Mouse (Mus musculus): ENCODE measurements around the gene Bcl9l. TPM values are rescaled to one million over a fixed set of nuclear protein-coding genes. Genes with fewer than 3 reads are reported as not detected.

Gene Bcl9l
- polyA plus RNA-seq, 1 experiment from 2014 or later, result 12.1 TPM

DNA sequence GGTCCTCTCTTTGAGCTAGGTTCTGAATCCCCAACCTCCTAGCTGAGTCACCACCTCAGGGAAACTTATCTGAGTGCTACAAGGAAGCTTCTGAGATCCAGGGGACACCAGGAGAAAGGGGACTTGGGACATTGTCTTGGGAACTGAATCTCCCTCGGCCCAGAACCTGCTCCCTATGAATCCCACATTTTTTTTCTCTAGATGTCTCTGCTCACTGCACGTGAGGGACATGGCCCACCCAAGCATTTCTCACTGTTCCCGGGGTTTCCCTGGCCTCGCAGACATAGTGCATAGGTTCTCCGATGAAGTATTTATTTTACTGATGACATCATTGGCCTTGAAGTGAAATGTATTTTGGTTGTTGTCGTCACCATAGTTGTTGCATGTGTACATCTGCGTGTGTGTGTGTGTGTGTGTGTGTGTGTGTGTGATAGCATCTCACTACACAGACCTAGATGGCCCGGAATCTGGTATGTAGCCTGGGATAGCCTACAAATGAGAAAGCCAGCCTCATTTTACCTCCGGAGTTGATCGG lies 13.3 kb downstream of the Bcl9l start:
- WGBS, result 91% methylated on average over 10 of the region's 10 CpGs
- Histone ChIP-seq H3K27ac (peak overlapping the region; percentile 83; the same call in 1 of the 2 replicates), H3K9me3 (replicated peaks) (no peaks in the 10 kb centered on the region), H3K27me3 (ENCODE audit: low read depth, poor library complexity, severe bottlenecking) (no peaks in the 10 kb centered on the region), H3K4me3 (no peak overlapping the region), H3K36me3 (peaks cover 22% of the 10 kb centered on the region), H3K4me1 (peaks cover 97% of the 10 kb centered on the region)
- DNase-seq (ENCODE audit: low spot score), result no peak

DNA sequence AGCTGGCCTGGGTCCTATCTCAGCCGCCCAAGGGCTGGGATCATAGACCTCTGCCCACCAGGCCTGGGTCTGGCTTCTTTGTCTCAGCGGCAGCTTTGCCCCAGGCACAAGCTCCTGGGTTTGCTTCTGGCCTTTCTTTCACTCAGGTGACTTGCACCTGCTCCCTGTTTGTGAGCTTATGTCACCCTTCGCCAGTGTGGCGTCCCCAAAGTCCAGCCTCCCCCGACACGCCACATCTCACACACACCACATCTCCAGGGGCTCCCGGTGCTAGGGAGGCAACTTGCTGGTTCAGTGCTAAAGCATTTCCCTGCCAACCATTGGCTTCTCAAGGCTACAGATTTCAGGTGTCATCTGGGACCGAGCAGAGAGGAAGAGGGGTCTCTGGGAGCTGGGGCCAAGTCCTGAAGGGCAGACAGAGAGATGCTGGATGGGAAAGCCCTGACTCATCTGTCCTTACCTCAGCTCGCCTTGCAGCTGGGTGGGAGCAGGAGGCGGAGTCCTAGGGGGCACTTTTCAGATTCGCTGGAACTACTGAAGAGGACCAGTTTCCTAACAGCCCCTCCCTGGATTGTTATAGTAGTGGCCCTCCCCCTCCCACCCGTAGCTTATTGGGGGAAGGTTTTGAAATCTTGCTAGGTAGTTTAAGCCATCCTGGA lies 14.3 kb downstream of the Bcl9l start:
- H3K9me3 ChIP-seq (replicated peaks), result no peaks in the 10 kb centered on the region
- WGBS, result 47% methylated on average over 12 of the region's 12 CpGs
- no peak for DNase-seq (ENCODE audit: low spot score)
- H3K4me3 ChIP-seq, result no peak overlapping the region
- peaks cover 24% of the 10 kb centered on the region for H3K36me3 ChIP-seq
- no peaks in the 10 kb centered on the region for H3K27me3 ChIP-seq (ENCODE audit: low read depth, poor library complexity, severe bottlenecking)
- H3K27ac ChIP-seq, result peak overlapping the region; percentile 92
- peaks cover 97% of the 10 kb centered on the region for H3K4me1 ChIP-seq

DNA sequence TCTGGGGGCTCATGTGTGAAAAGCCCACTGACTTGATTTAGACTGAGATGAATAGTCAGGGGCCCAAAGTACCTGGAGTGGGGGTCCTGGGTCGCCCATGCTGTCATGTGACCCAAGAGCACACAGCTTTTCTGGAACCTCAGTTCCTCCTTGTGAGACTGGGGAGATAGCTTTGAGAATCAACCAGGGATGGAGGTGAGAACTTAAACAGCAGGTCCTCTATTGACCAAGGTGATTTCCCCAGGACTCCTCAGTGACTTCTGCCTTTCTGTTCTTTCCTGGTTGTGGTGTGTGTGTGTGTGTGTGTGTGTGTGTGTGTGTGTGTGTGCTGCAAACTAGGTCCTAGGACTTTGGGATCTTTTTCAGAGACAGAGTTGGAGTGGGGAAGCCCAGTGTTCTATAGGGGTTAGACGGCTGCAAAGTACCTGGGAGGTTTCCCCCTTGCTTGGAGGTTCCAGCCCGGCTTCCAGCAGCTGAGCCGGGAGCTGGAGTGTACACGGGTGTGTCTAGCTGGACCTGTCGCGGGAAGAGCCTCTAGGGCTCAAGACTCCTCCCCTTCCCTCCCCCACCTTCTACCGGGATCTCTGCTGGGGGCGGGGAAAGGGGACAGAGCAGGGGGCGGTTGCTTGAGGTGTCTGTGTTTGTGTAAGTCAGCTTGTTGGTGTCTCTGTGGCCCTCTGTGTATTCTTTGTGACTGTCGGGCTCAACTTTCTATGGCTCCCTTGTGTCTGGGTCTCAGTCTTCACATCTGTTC lies 15.2 kb downstream of the Bcl9l start:
- H3K4me3 ChIP-seq, result peak overlapping the region; percentile 59
- WGBS, result 2% methylated on average over 11 of the region's 11 CpGs
- peaks cover 25% of the 10 kb centered on the region for H3K36me3 ChIP-seq
- H3K27ac ChIP-seq, result peak overlapping the region; percentile 92
- peak; percentile 69 for DNase-seq (ENCODE audit: low spot score)
- peaks cover 93% of the 10 kb centered on the region for H3K4me1 ChIP-seq
- H3K9me3 ChIP-seq (replicated peaks), result no peaks in the 10 kb centered on the region
- no peaks in the 10 kb centered on the region for H3K27me3 ChIP-seq (ENCODE audit: low read depth, poor library complexity, severe bottlenecking)

DNA sequence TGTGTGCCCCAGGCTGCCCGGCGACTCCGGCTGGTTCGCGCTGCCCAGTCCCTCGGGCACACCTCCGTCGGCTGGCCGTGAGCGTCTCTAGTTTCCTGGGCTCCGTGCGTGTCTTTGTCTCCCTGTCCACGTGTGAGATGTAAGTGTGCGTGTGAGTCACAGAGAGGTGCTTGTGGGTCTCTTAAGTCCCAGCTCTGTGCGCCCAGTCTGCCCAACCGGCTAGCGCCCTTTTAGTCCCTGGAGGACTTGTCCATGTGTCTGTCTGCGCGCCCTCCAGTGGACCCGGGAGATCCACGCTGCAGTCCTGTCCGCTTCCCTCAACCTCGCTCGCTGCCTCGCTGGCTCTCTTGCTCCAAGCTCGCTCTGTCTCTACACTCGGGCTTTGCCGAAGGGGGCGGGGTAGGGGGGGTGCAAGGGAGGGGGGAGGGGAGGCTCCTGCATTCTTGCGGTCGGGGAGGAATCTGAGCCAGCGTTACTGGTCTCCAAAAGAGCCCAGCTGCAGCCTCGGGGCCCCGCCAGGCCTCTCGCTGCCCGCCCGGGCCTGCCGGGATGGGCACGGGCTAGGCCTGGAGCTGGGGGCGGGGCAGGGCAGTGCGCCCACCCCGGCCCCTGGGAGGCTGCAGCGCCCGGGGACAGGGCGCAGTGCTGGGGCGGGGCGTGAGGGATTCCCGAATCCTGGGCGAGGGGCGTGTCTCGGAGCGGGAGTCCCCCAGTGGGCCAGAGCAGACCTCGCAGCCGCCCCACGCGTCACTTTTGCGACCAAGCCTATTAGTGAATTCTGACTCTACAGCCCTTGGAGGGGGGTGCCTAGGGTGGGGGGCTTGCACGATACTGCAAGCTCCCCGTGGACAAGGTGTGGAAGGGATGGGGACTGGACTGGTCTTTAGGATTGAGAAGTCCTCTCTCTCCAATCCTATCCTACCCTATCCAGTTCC lies 16.1 kb downstream of the Bcl9l start:
- no peaks in the 10 kb centered on the region for H3K9me3 ChIP-seq (replicated peaks)
- H3K4me1 ChIP-seq, result peaks cover 84% of the 10 kb centered on the region
- no peaks in the 10 kb centered on the region for H3K27me3 ChIP-seq (ENCODE audit: low read depth, poor library complexity, severe bottlenecking)
- peaks cover 34% of the 10 kb centered on the region for H3K36me3 ChIP-seq
- WGBS, result under 1% methylated on average over 59 of the region's 59 CpGs
- DNase-seq (ENCODE audit: low spot score), result peak; percentile 91
- peak overlapping the region; percentile 59 for H3K4me3 ChIP-seq
- H3K27ac ChIP-seq, result peak overlapping the region; percentile 92

DNA sequence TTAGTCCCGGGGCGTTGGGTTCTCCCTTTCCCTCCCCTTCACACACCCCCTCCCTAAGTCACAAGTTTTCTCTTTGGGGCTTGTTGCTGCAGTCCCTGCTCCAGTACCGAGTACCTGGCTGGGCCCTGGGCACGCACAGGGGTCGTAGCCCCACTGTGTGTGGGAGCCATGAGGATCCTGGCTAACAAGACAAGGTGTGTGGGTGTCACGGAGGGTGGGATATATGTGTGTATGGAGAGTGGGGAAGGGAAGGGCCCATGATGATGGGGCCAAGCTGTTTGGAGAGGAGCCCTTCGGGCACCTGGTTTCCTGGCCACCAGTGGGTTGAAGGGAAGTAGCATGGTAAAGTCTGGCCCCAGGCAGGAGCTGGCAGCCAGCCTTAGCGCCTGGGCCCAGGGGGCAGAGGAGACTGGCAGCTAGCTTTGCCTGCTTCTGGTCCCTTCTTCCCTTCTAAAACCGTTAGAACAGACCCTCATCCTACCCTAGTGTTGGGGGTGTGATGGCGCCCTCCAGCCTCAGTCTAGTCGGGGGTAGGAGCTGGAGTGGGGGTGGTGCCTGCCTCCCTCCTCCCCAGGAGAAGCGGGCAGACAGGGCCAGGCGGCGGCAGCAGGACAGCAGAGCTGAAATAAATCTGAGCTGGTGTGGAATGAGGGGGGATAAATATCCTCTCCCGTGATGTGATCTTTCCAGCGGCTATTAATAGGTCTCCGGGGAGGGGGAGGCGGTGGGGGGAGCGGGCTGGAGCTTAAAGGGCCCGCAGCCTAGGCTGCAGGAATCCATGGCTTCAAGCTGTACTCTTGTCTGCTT lies 16.9 kb downstream of the Bcl9l start:
- Histone ChIP-seq H3K36me3 (peaks cover 42% of the 10 kb centered on the region), H3K9me3 (replicated peaks) (no peaks in the 10 kb centered on the region), H3K27ac (peak overlapping the region; percentile 92), H3K4me1 (peaks cover 76% of the 10 kb centered on the region), H3K4me3 (peak overlapping the region; percentile 59), H3K27me3 (ENCODE audit: low read depth, poor library complexity, severe bottlenecking) (no peaks in the 10 kb centered on the region)
- 5% methylated on average over 20 of the region's 20 CpGs for WGBS
- peak; percentile 69 for DNase-seq (ENCODE audit: low spot score)

DNA sequence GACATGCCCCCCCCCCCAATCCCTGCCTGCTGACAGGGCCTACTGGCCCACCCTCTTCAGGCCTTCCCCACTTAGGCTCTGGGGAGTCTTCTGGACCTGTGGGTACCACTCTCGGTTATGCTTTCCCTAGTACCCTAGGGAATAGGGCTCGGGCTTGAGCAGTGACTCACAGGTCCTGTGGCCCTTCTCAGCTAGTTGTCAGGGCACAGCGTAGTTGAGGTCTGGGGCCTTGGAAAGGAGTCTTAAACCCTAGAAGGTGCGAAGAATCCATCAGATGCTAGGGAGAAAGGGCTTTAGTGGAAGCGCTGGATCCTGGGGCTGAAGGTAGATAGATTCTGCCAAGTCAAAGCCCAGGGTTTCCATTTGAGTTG lies 17.5 kb downstream of the Bcl9l start:
- Histone ChIP-seq H3K9me3 (replicated peaks) (no peaks in the 10 kb centered on the region), H3K36me3 (peaks cover 45% of the 10 kb centered on the region), H3K4me3 (peak overlapping the region; percentile 59), H3K27ac (peak overlapping the region; percentile 92), H3K4me1 (peaks cover 74% of the 10 kb centered on the region), H3K27me3 (ENCODE audit: low read depth, poor library complexity, severe bottlenecking) (no peaks in the 10 kb centered on the region)
- WGBS, result 28% methylated on average over 5 of the region's 5 CpGs
- no peak for DNase-seq (ENCODE audit: low spot score)

DNA sequence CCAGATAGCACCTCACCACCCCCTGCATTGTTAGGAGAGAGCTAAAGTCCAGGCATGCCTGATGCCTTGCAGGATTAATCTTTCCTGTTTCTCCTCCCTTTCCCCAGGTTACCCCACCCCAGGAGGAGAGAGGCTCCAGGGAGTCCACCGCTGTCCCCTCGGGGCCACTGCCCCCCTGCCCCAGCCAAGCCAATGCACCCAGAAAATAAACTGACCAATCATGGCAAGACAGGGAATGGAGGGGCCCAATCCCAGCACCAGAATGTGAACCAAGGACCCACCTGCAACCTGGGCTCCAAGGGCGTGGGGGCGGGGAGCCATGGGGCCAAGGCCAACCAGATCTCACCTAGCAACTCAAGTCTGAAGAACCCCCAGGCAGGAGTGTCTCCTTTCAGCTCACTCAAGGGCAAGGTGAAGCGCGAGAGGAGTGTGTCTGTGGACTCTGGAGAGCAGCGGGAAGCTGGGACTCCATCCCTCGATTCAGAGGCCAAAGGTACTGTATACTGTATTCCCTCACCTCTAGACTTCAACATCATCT lies 18.1 kb downstream of the Bcl9l start:
- H3K36me3 ChIP-seq, result peaks cover 50% of the 10 kb centered on the region
- H3K27ac ChIP-seq, result peak overlapping the region; percentile 92
- H3K4me1 ChIP-seq, result peaks cover 74% of the 10 kb centered on the region
- peak overlapping the region; percentile 59 for H3K4me3 ChIP-seq
- DNase-seq (ENCODE audit: low spot score), result no peak
- no peaks in the 10 kb centered on the region for H3K9me3 ChIP-seq (replicated peaks)
- no peaks in the 10 kb centered on the region for H3K27me3 ChIP-seq (ENCODE audit: low read depth, poor library complexity, severe bottlenecking)
- 35% methylated on average over 8 of the region's 8 CpGs for WGBS

DNA sequence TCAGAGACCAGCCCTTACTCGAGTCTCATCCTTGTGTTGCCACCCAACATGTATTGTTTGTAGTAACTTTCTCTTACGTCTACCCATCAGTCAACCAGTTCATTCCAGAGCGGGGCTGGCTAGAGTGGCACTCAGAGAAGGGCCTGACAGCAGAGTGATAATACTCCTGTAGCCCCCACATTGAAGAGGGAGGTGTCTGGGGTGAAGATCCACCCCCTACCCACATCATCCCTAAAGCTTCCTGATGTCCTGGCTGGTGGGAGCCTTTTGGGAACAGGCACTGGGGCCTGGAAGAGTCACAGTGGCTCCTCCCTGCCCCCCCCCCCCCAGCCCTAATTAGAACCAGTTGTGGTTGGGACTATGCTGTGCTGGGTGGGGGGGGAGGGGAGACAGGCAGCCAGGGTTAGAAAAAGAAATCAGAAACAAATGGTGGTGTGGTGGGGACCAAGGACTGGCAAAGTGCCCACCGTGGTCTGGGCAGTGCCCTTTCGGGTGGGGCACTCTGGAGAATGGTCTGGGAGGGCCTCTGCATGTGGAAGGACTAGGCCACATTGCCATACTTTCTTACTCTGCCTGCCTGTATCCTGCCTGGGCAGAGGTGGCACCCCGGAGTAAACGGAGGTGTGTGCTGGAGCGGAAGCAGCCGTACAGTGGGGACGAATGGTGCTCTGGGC lies 18.7 kb downstream of the Bcl9l start:
- DNase-seq (ENCODE audit: low spot score), result peak; percentile 74
- peak overlapping the region; percentile 92 for H3K27ac ChIP-seq
- peak overlapping the region; percentile 59 for H3K4me3 ChIP-seq
- WGBS, result 18% methylated on average over 10 of the region's 10 CpGs
- no peaks in the 10 kb centered on the region for H3K9me3 ChIP-seq (replicated peaks)
- peaks cover 75% of the 10 kb centered on the region for H3K4me1 ChIP-seq
- H3K27me3 ChIP-seq (ENCODE audit: low read depth, poor library complexity, severe bottlenecking), result no peaks in the 10 kb centered on the region
- H3K36me3 ChIP-seq, result peaks cover 55% of the 10 kb centered on the region

DNA sequence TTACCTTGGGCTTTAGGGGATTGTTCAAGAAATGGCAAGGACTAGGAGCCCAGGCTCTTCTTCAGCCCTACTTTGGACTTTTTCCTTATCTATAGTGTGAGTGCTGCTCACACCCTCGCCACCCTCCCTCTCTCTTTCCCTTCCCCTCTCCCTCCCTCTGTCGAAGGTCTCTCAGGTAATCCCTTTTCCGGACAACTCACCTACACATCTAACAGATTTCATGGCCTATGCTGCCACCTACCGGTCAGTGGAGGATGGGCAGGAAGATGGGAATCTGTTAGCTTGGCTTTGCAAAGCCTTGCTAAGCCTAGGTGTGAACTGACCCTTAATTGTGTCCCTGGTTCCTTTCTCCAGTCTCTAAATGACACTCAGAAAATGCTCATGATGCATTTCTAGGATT lies 19.4 kb downstream of the Bcl9l start:
- peak overlapping the region; percentile 59 for H3K4me3 ChIP-seq
- DNase-seq (ENCODE audit: low spot score), result peak; percentile 92
- peak overlapping the region; percentile 92 for H3K27ac ChIP-seq
- no peaks in the 10 kb centered on the region for H3K9me3 ChIP-seq (replicated peaks)
- WGBS, result 2% methylated on average over 4 of the region's 4 CpGs
- peaks cover 69% of the 10 kb centered on the region for H3K4me1 ChIP-seq
- no peaks in the 10 kb centered on the region for H3K27me3 ChIP-seq (ENCODE audit: low read depth, poor library complexity, severe bottlenecking)
- peaks cover 60% of the 10 kb centered on the region for H3K36me3 ChIP-seq

DNA sequence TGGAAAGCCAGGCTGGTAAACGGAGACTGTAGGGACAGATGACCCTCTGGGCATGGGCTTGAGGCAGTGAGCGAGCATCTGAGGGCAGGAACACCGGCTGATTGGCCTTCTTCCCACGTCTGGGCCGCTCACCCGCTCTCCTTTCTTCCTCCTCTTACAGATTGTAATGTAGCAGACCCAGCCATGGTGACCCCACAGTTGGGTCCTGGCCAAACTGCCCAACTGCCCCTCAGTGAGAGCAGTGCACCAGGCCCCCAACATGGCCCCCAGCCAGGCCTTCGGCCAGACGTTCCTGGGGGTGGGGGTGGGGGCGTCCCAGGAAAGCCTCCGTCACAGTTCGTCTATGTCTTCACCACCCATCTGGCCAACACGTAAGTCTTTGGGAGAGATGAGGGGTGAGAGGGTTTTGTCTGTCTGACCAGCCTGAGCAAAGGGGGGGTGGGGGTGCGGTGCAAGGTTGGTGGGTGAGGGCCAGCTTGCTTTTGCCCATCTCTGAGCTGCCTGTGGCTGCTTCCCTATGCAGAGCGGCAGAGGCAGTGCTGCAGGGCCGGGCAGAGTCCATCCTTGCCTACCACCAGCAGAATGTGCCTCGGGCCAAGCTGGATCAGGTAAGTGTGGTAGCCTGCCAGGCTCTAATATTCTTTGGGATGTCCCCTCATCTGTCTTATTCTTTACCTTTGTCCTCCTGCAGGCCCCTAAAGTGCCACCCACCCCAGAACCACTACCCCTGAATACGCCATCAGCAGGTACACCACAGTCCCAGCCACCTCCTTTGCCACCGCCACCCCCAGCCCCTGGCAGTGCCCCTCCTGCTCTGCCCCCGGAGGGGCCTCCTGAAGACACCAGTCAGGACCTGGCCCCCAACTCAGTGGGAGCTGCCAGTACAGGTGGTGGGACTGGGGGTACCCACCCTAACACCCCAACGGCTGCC lies 22.5 kb downstream of the Bcl9l start:
- no peaks in the 10 kb centered on the region for H3K9me3 ChIP-seq (replicated peaks)
- peaks cover 19% of the 10 kb centered on the region for H3K27me3 ChIP-seq (ENCODE audit: low read depth, poor library complexity, severe bottlenecking)
- peaks cover 88% of the 10 kb centered on the region for H3K36me3 ChIP-seq
- no peak for DNase-seq (ENCODE audit: low spot score)
- H3K4me3 ChIP-seq, result no peak overlapping the region
- H3K27ac ChIP-seq, result peak overlapping the region; percentile 44
- peaks cover 53% of the 10 kb centered on the region for H3K4me1 ChIP-seq
- 80% methylated on average over 20 of the region's 20 CpGs for WGBS

Data from limb, embryonic 10.5 days (tissue).